Mouse (Mus musculus): ENCODE data around the gene Zfp11. TPM values are rescaled to one million over a fixed set of nuclear protein-coding genes. Genes with fewer than 3 reads are reported as not detected.
"Not testable (repeated sequence)": the region's sequence is repeated elsewhere in the genome, so short reads cannot be mapped to it uniquely, and the experiment has no call there.

Zfp11 gene
- polyA plus RNA-seq, 1 experiment from 2014 or later: 5.3 TPM

DNA sequence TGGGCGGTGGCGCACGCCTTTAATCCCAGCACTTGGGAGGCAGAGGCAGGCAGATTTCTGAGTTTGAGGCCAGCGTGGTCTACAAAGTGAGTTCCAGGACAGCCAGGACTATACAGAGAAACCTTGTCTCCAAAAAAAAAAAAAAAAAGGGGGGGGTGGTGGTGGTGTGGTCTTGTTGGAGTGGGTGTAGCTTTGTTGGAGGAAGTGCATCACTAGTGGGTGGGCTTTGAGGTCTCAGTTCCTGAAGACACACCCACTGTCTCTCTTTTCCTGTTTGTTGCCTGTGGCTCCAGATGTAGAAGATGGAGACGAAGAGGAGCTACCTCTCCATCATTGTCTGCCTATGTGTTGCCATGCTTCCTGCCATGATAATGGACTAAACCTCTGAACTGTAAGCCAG, 15.2 kb upstream of the Zfp11 start:
- not testable (repeated sequence) for ATAC-seq (ENCODE audit: low read depth); H3K9ac ChIP-seq (ENCODE audit: low read length); H3K4me1 ChIP-seq (replicated peaks; ENCODE audit: control insufficient read depth, insufficient read depth, low read length); H3K4me3 ChIP-seq (ENCODE audit: low read length); H3K27me3 ChIP-seq (ENCODE audit: control insufficient read depth, insufficient read depth, low read depth, low read length); H3K4me2 ChIP-seq (ENCODE audit: low read depth, low read length); H3K27ac ChIP-seq (ENCODE audit: low read length); H3K36me3 ChIP-seq (ENCODE audit: control insufficient read depth, insufficient read depth, low read length); H3K9me3 ChIP-seq (ENCODE audit: control insufficient read depth, low read length)
- 94% methylated on average over 5 of the region's 5 CpGs for WGBS

- Histone ChIP-seq H3K36me3 (ENCODE audit: control insufficient read depth, insufficient read depth, low read length) (no peaks in the 10 kb centered on the region), H3K4me2 (ENCODE audit: low read depth, low read length) (peak overlapping the region; percentile 81), H3K9ac (ENCODE audit: low read length) (peak overlapping the region; percentile 93), H3K9me3 (ENCODE audit: control insufficient read depth, low read length) (0 out of 2 replicates have a peak, but pooled peaks cover 2% of the 10 kb centered on the region), H3K27ac (ENCODE audit: low read length) (peak overlapping the region; percentile 44; the same call in 1 of the 2 replicates), H3K4me3 (ENCODE audit: low read length) (peak overlapping the region; percentile 76), H3K4me1 (replicated peaks; ENCODE audit: control insufficient read depth, insufficient read depth, low read length) (peaks cover 6% of the 10 kb centered on the region; the same call in 1 of the 2 replicates), H3K27me3 (ENCODE audit: control insufficient read depth, insufficient read depth, low read depth, low read length) (no peaks in the 10 kb centered on the region)
- ATAC-seq (ENCODE audit: low read depth): peak; percentile 82
- WGBS: 1% methylated on average over 31 of the region's 31 CpGs
These were observed 355 bp downstream of the Zfp11 start for GRCm38 (mm10) chr5:129669453-129670035.

DNA sequence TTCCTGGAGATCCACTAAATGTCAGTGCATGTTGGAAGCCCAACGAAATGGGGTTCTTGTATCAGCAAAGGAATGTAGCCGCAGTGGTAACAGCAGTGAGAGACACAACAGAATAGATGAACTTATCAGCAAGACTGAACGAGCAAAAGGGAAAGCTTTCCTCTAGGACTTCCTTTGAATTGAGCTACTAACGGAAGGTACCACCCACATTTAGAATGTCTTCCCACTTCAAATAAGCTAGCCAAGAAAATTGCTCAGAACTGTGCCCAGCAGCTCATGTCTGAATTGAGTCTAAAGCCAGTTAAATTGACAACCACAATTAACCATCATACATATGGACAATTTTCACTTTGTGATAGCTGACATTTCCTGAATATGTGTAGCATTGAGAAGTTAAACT, 2.0 kb downstream of the Zfp11 start:
- Histone ChIP-seq H3K4me2 (ENCODE audit: low read depth, low read length) (no peak overlapping the region), H3K27me3 (ENCODE audit: control insufficient read depth, insufficient read depth, low read depth, low read length) (no peaks in the 10 kb centered on the region), H3K9ac (ENCODE audit: low read length) (no peak overlapping the region), H3K9me3 (ENCODE audit: control insufficient read depth, low read length) (no peaks in the 10 kb centered on the region), H3K27ac (ENCODE audit: low read length) (no peak overlapping the region), H3K4me1 (replicated peaks; ENCODE audit: control insufficient read depth, insufficient read depth, low read length) (peaks cover 6% of the 10 kb centered on the region; the same call in 1 of the 2 replicates), H3K4me3 (ENCODE audit: low read length) (no peak overlapping the region), H3K36me3 (ENCODE audit: control insufficient read depth, insufficient read depth, low read length) (no peaks in the 10 kb centered on the region)
- whole genome bisulfite sequencing: 85% methylated on average over 4 of the region's 4 CpGs
- ATAC-seq (ENCODE audit: low read depth): no peak

GRCm38 (mm10) chr5:129666271-129666909, 3.5 kb downstream of the Zfp11 start:
- Histone ChIP-seq H3K27ac (ENCODE audit: low read length) (no peak overlapping the region), H3K9me3 (ENCODE audit: control insufficient read depth, low read length) (no peaks in the 10 kb centered on the region), H3K9ac (ENCODE audit: low read length) (no peak overlapping the region), H3K4me1 (replicated peaks; ENCODE audit: control insufficient read depth, insufficient read depth, low read length) (peaks cover 6% of the 10 kb centered on the region; the same call in 1 of the 2 replicates), H3K4me2 (ENCODE audit: low read depth, low read length) (no peak overlapping the region), H3K4me3 (ENCODE audit: low read length) (no peak overlapping the region), H3K36me3 (ENCODE audit: control insufficient read depth, insufficient read depth, low read length) (no peaks in the 10 kb centered on the region), H3K27me3 (ENCODE audit: control insufficient read depth, insufficient read depth, low read depth, low read length) (no peaks in the 10 kb centered on the region)
- WGBS: 91% methylated on average over 10 of the region's 10 CpGs
- no peak for ATAC-seq (ENCODE audit: low read depth)

GRCm38 (mm10) chr5:129664090-129664489, 5.8 kb downstream of the Zfp11 start:
- no peak overlapping the region for H3K4me3 ChIP-seq (ENCODE audit: low read length)
- no peaks in the 10 kb centered on the region for H3K9me3 ChIP-seq (ENCODE audit: control insufficient read depth, low read length)
- peaks cover 3% of the 10 kb centered on the region; the same call in 1 of the 2 replicates for H3K36me3 ChIP-seq (ENCODE audit: control insufficient read depth, insufficient read depth, low read length)
- 81% methylated on average over 5 of the region's 5 CpGs for WGBS
- peaks cover 4% of the 10 kb centered on the region; the same call in 1 of the 2 replicates for H3K4me1 ChIP-seq (replicated peaks; ENCODE audit: control insufficient read depth, insufficient read depth, low read length)
- no peak overlapping the region for H3K4me2 ChIP-seq (ENCODE audit: low read depth, low read length)
- H3K9ac ChIP-seq (ENCODE audit: low read length): no peak overlapping the region
- ATAC-seq (ENCODE audit: low read depth): no peak
- no peaks in the 10 kb centered on the region for H3K27me3 ChIP-seq (ENCODE audit: control insufficient read depth, insufficient read depth, low read depth, low read length)
- no peak overlapping the region for H3K27ac ChIP-seq (ENCODE audit: low read length)

- Histone ChIP-seq H3K27me3 (ENCODE audit: control insufficient read depth, insufficient read depth, low read depth, low read length) (no peaks in the 10 kb centered on the region), H3K36me3 (ENCODE audit: control insufficient read depth, insufficient read depth, low read length) (peaks cover 24% of the 10 kb centered on the region), H3K9ac (ENCODE audit: low read length) (no peak overlapping the region), H3K27ac (ENCODE audit: low read length) (no peak overlapping the region), H3K4me3 (ENCODE audit: low read length) (no peak overlapping the region), H3K4me2 (ENCODE audit: low read depth, low read length) (no peak overlapping the region), H3K9me3 (ENCODE audit: control insufficient read depth, low read length) (no peaks in the 10 kb centered on the region), H3K4me1 (replicated peaks; ENCODE audit: control insufficient read depth, insufficient read depth, low read length) (no peaks in the 10 kb centered on the region)
- 92% methylated on average over 15 of the region's 15 CpGs for WGBS
- ATAC-seq (ENCODE audit: low read depth): no peak
These were observed 12.0 kb downstream of the Zfp11 start for GRCm38 (mm10) chr5:129657931-129658330.

GRCm38 (mm10) chr5:129657016-129657415, 12.9 kb downstream of the Zfp11 start:
- Histone ChIP-seq H3K9me3 (ENCODE audit: control insufficient read depth, low read length) (no peaks in the 10 kb centered on the region), H3K9ac (ENCODE audit: low read length) (no peak overlapping the region), H3K27ac (ENCODE audit: low read length) (no peak overlapping the region), H3K36me3 (ENCODE audit: control insufficient read depth, insufficient read depth, low read length) (peaks cover 24% of the 10 kb centered on the region), H3K27me3 (ENCODE audit: control insufficient read depth, insufficient read depth, low read depth, low read length) (no peaks in the 10 kb centered on the region), H3K4me1 (replicated peaks; ENCODE audit: control insufficient read depth, insufficient read depth, low read length) (no peaks in the 10 kb centered on the region), H3K4me3 (ENCODE audit: low read length) (no peak overlapping the region), H3K4me2 (ENCODE audit: low read depth, low read length) (no peak overlapping the region)
- ATAC-seq (ENCODE audit: low read depth): no peak
- WGBS: 94% methylated on average over 10 of the region's 10 CpGs

DNA sequence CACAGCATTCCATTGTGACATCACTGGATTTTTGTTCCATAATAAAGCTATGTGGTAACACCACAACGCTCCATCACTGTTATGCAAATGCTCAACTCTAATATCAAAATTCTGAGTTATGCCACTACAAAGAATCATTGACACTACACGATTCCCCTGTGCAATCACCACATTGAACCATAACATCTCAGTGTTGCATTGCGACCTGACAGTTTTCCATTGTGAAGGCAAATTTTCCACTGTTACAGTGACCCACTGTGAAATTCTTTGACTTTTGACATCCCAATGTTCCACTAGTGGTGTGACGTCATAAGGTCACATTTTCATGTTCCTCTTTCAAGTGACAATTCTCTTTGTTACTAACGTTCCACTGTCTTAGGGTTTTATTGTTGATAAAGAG, 19.0 kb downstream of the Zfp11 start:
- Histone ChIP-seq H3K27me3 (ENCODE audit: control insufficient read depth, insufficient read depth, low read depth, low read length) (no peaks in the 10 kb centered on the region), H3K4me2 (ENCODE audit: low read depth, low read length) (no peak overlapping the region), H3K9me3 (ENCODE audit: control insufficient read depth, low read length) (no peaks in the 10 kb centered on the region), H3K9ac (ENCODE audit: low read length) (no peak overlapping the region), H3K27ac (ENCODE audit: low read length) (no peak overlapping the region), H3K4me3 (ENCODE audit: low read length) (no peak overlapping the region), H3K4me1 (replicated peaks; ENCODE audit: control insufficient read depth, insufficient read depth, low read length) (no peaks in the 10 kb centered on the region), H3K36me3 (ENCODE audit: control insufficient read depth, insufficient read depth, low read length) (no peaks in the 10 kb centered on the region)
- WGBS: 92% methylated on average over 5 of the region's 5 CpGs
- no peak for ATAC-seq (ENCODE audit: low read depth)

GRCm38 (mm10) chr5:129632270-129633250, 37.3 kb downstream of the Zfp11 start:
- H3K4me3 ChIP-seq (ENCODE audit: low read length); H3K36me3 ChIP-seq (ENCODE audit: control insufficient read depth, insufficient read depth, low read length); H3K9ac ChIP-seq (ENCODE audit: low read length); H3K4me2 ChIP-seq (ENCODE audit: low read depth, low read length); H3K27me3 ChIP-seq (ENCODE audit: control insufficient read depth, insufficient read depth, low read depth, low read length); ATAC-seq (ENCODE audit: low read depth); H3K27ac ChIP-seq (ENCODE audit: low read length); H3K9me3 ChIP-seq (ENCODE audit: control insufficient read depth, low read length); H3K4me1 ChIP-seq (replicated peaks; ENCODE audit: control insufficient read depth, insufficient read depth, low read length): not testable (repeated sequence)
- WGBS: 69% methylated on average over 2 of the region's 2 CpGs

Data from lung, embryonic 16.5 days (tissue).